8 mouse cellular contexts compared by ENCODE assay signal in genomic region chr13:73467034-73467420, GRCm38 (mm10). TPM values are rescaled to one million over a fixed set of nuclear protein-coding genes. Genes with fewer than 3 reads are reported as not detected.
DNase-seq lines count a peak whose midpoint lies in the region; ATAC-seq and TF ChIP-seq lines count a peak whose summit lies in the region.

TSS of gene Lpcat1 (plus strand) at chr13:73467197.

- under 1% methylated on average over 33 of the region's 35 CpGs for WGBS in forebrain, embryonic 12.5 days
- WGBS in heart, embryonic 16.5 days, result 0% methylated on average over 34 of the region's 35 CpGs
- WGBS in liver, embryonic 14.5 days (ENCODE audit: insufficient replicate concordance), result under 1% methylated on average over 35 of the region's 35 CpGs
- WGBS in stomach, embryonic 15.5 days, result under 1% methylated on average over 35 of the region's 35 CpGs

- H3K4me1 ChIP-seq in E14TG2a.4 (replicated peaks; ENCODE audit: low read depth, low read length), result peaks cover 46% of the 10 kb centered on the region
- H3K4me1 ChIP-seq in forebrain, embryonic 12.5 days, result peaks cover 33% of the 10 kb centered on the region
- peaks cover 17% of the 10 kb centered on the region; the same call in 1 of the 2 replicates for H3K4me1 ChIP-seq in heart, embryonic 16.5 days (ENCODE audit: control insufficient read depth, insufficient read depth, low read length)
- H3K4me1 ChIP-seq in liver, embryonic 14.5 days (replicated peaks; ENCODE audit: control insufficient read depth in 2 of 2, insufficient read depth in 2 of 2, low read length in 1 of 2), result peaks cover 29 to 41% of the 10 kb centered on the region in 2 experiments
- peaks cover 18% of the 10 kb centered on the region; the same call in 1 of the 2 replicates for H3K4me1 ChIP-seq in stomach, embryonic 15.5 days

- no peak for TF ChIP-seq EP300 in liver, embryonic 14.5 days (IDR thresholded peaks at IDR 0.05; ENCODE audit: low read depth)

- H3K27ac ChIP-seq in forebrain, embryonic 12.5 days, result peak within 1 kb of the TSS; percentile 99
- peak within 1 kb of the TSS; percentile 82 for H3K27ac ChIP-seq in heart, embryonic 16.5 days (ENCODE audit: low read length)
- peak within 1 kb of the TSS; percentile 100 for H3K27ac ChIP-seq in liver, embryonic 14.5 days
- H3K27ac ChIP-seq in stomach, embryonic 15.5 days, result peak within 1 kb of the TSS; percentile 97

- H3K27me3 ChIP-seq in E14TG2a.4 (ENCODE audit: insufficient read depth, low read length), result no peaks in the 10 kb centered on the region
- no peaks in the 10 kb centered on the region for H3K27me3 ChIP-seq in forebrain, embryonic 12.5 days
- H3K27me3 ChIP-seq in heart, embryonic 16.5 days (ENCODE audit: control insufficient read depth, insufficient read depth, low read length), result no peaks in the 10 kb centered on the region
- no peaks in the 10 kb centered on the region for H3K27me3 ChIP-seq in liver, embryonic 14.5 days (ENCODE audit: control insufficient read depth, insufficient read depth, low read length)
- no peaks in the 10 kb centered on the region for H3K27me3 ChIP-seq in stomach, embryonic 15.5 days (replicated peaks)

- H3K4me3 ChIP-seq in E14TG2a.4 (replicated peaks; ENCODE audit: low read length), result peak within 1 kb of the TSS; percentile 91
- H3K4me3 ChIP-seq in forebrain, embryonic 12.5 days (replicated peaks), result peak within 1 kb of the TSS; percentile 81
- peak within 1 kb of the TSS; percentile 84 for H3K4me3 ChIP-seq in heart, embryonic 16.5 days (ENCODE audit: low read length)
- H3K4me3 ChIP-seq in liver, embryonic 14.5 days (ENCODE audit: insufficient read depth in 1 of 2, low read depth in 2 of 2, low read length in 2 of 2), result peak within 1 kb of the TSS; percentile 79 to 96
- peak within 1 kb of the TSS; percentile 86 for H3K4me3 ChIP-seq in stomach, embryonic 15.5 days (replicated peaks)

- ATAC-seq in forebrain, embryonic 12.5 days (ENCODE audit: low FRiP score), result peak; percentile 98
- peak; percentile 95 for ATAC-seq in heart, embryonic 16.5 days (replicated peaks; ENCODE audit: extremely low read depth, insufficient read depth, low FRiP score)
- peak; percentile 89 for ATAC-seq in liver, embryonic 14.5 days (ENCODE audit: insufficient read depth)
- ATAC-seq in stomach, embryonic 15.5 days (ENCODE audit: insufficient read depth, low FRiP score, low read depth), result peak; percentile 95

- DNase-seq in c-Kit-positive CD71-positive TER-119-positive erythroid progenitor cells, embryonic 14.5 days (ENCODE audit: low spot score), result peak; percentile 88
- DNase-seq in kidney, postnatal 25 days, result peak; percentile 89 to 91
- DNase-seq in liver, embryonic 14.5 days (ENCODE audit: low read depth in 3 of 3, low spot score in 3 of 3), result peak; percentile 80
- peak; percentile 88 for DNase-seq in neural tube, embryonic 10.5 days (ENCODE audit: extremely low spot score, low spot score)

- no peaks in the 10 kb centered on the region for H3K9me3 ChIP-seq in E14TG2a.4 (ENCODE audit: low read length)
- H3K9me3 ChIP-seq in forebrain, embryonic 12.5 days, result no peaks in the 10 kb centered on the region
- no peaks in the 10 kb centered on the region for H3K9me3 ChIP-seq in heart, embryonic 16.5 days (replicated peaks; ENCODE audit: control insufficient read depth, low read length)
- no peaks in the 10 kb centered on the region for H3K9me3 ChIP-seq in liver, embryonic 14.5 days (ENCODE audit: control insufficient read depth, low read length)
- no peaks in the 10 kb centered on the region for H3K9me3 ChIP-seq in stomach, embryonic 15.5 days

- H3K9ac ChIP-seq in forebrain, embryonic 12.5 days, result peak within 1 kb of the TSS; percentile 94
- H3K9ac ChIP-seq in heart, embryonic 16.5 days (ENCODE audit: low read length), result peak within 1 kb of the TSS; percentile 87
- H3K9ac ChIP-seq in liver, embryonic 14.5 days (replicated peaks), result peak within 1 kb of the TSS; percentile 98
- H3K9ac ChIP-seq in stomach, embryonic 15.5 days, result peak within 1 kb of the TSS; percentile 79

- H3K36me3 ChIP-seq in E14TG2a.4 (ENCODE audit: insufficient read depth, low read length), result peaks cover 16% of the 10 kb centered on the region
- H3K36me3 ChIP-seq in forebrain, embryonic 12.5 days (replicated peaks), result no peaks in the 10 kb centered on the region
- H3K36me3 ChIP-seq in heart, embryonic 16.5 days (ENCODE audit: control insufficient read depth, insufficient read depth), result no peaks in the 10 kb centered on the region
- peaks cover 32% of the 10 kb centered on the region for H3K36me3 ChIP-seq in liver, embryonic 14.5 days (replicated peaks; ENCODE audit: control insufficient read depth, insufficient read depth, low read depth)
- no peaks in the 10 kb centered on the region for H3K36me3 ChIP-seq in stomach, embryonic 15.5 days

- peak within 1 kb of the TSS; percentile 93 for H3K4me2 ChIP-seq in forebrain, embryonic 12.5 days
- peak within 1 kb of the TSS; percentile 96 for H3K4me2 ChIP-seq in heart, embryonic 16.5 days (ENCODE audit: low read depth, low read length)
- H3K4me2 ChIP-seq in liver, embryonic 14.5 days (ENCODE audit: low read depth), result peak within 1 kb of the TSS; percentile 97
- H3K4me2 ChIP-seq in stomach, embryonic 15.5 days, result peak within 1 kb of the TSS; percentile 77

- TF ChIP-seq CTCF in E14TG2a.4 (conservative IDR thresholded peaks at IDR 0.05; ENCODE audit: low read length), result no peak
- TF ChIP-seq CTCF in liver, embryonic 14.5 days (IDR thresholded peaks at IDR 0.05; ENCODE audit: low read depth), result no peak

RNA-seq across cellular contexts. Expression of gene Lpcat1, which starts in this region (rescaled TPM):
- polyA plus RNA-seq in forebrain, embryonic 12.5 days (2016; fragmentation: Nextera tagmentation; extraction: Ambion mirVana), result 65.9 and 67.0 TPM in 2 replicates
- polyA plus RNA-seq in heart, embryonic 16.5 days (2015; fragmentation: Nextera tagmentation; extraction: Ambion mirVana), result 17.4 and 24.0 TPM in 2 replicates
- polyA plus RNA-seq in liver, embryonic 14.5 days (2012; rRNA removed), result 49.5 and 61.0 TPM in 2 replicates
- polyA plus RNA-seq in liver, embryonic 14.5 days (2014; fragmentation: Nextera tagmentation; extraction: Ambion mirVana), result 63.7 and 72.5 TPM in 2 replicates
- 26.8 and 33.6 TPM in 2 replicates for polyA plus RNA-seq in stomach, embryonic 15.5 days (2015; fragmentation: Nextera tagmentation; extraction: Ambion mirVana)

Comparison
In these comparisons a context has a peak if more than half of its experiments do, and no peak if none do; other contexts are left out.
1. Peak in every context shown above with its lines: DNase-seq, ATAC-seq, H3K4me3 ChIP-seq and H3K27ac ChIP-seq.